Mouse (Mus musculus): ENCODE data around the gene Chd3.

Gene Chd3

GRCm38 (mm10) chr11:69410310-69411072 lies 41.3 kb upstream of the Chd3 start:
- 0 out of 2 replicates have a peak, but pooled peaks have one; percentile 14 for TF ChIP-seq GATA4 (IDR thresholded peaks at IDR 0.05; ENCODE audit: insufficient replicate concordance, low read length)

DNA sequence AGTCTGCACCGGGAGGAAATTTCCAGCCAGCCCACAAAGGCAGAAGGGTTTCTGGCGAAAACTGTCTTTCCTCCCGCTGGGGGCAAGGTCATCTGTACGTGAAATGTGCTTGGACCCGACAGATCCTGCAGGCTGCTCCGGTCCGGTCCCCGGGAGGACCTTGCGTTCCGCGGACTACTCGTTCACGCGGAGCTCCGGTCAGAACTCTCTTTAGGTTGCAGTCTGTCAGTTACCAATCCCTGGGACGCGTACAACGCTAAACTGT lies 40.8 kb upstream of the Chd3 start:
- no peak for TF ChIP-seq GATA4 (IDR thresholded peaks at IDR 0.05; ENCODE audit: insufficient replicate concordance, low read length)

GRCm38 (mm10) chr11:69409378-69410044 lies 40.3 kb upstream of the Chd3 start:
- TF ChIP-seq GATA4 (IDR thresholded peaks at IDR 0.05; ENCODE audit: insufficient replicate concordance, low read length): no peak

DNA sequence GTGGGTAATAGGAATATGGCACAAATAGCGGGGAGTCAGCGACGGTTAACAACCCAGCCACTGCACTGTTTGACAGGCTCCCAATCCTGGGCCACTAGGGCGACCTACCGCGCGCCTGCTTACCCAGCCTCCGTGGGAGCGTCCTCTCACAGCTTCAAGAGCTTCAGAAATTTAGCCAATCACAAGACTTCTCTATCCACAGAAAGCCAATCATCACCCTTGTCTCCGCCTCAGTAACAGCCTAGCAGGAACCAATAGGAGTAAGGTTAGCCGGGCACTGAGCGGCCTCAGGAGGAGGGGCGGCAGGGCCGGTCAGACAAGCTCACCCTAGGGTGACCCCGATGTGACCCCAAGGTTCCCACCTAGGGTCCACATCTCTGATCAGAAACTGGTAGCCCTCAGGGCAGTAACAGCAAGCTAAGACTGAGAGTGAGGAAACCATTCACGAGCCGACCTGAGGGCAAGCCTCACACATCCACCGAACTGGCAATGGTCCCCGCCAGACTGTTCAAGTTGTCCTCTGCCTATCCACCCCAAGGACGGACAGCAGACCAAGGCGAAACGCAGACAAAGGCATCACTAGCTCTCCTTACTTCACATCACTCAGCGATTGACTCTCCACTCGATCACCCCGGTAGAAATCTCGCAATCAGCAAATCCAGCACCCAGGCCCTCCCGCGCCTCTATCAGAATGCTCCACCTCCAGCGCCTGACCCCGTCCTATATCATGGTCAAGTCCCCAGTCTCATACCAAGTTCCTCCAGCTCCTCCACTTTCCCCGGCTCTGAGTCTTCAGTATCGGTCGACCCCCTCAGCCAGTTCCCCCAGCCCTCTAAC lies 39.6 kb upstream of the Chd3 start:
- TF ChIP-seq GATA4 (IDR thresholded peaks at IDR 0.05; ENCODE audit: insufficient replicate concordance, low read length): no peak

GRCm38 (mm10) chr11:69407724-69408004 lies 38.5 kb upstream of the Chd3 start:
- no peak for TF ChIP-seq GATA4 (IDR thresholded peaks at IDR 0.05; ENCODE audit: insufficient replicate concordance, low read length)

DNA sequence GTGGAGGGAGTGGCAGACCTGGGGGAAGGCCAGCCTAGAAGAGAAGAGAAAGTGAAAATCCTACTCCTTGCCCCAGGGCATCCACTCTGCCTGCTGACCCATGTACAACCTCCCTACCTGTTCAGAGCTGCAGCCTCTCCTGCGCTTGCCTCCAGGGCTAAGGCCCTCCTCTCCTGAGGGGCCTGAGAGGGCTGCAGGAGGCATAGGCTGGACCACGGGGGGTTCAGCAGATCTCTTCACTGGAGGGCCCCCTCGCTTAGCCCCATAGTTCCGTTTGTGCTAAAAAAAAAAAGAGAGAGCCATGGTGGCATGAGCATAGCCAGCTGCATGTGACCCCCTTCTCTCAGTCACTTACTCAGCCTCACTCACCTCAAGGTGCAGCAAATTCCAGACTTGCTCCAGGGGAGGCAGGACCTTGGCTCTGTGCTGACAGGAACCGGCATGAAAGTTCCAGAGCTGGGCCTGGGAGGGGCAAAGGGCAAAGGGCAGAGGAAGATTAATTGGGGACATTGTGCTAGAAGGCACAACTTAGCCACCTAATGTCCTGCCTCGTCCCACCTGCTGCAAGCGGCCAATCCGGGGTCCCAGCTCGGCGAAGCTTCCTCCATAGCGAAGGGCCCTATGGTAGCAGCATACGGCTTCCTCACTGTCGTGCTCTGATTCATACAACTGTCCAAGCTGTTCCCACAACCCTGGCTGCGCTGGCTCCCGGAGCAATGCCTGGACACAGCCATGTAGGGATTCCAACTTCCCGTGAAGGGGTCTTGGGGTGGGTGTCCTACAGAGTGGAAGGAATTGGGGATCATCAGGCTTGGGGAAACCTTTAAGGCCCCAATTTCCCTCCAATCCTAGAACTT lies 37.9 kb upstream of the Chd3 start:
- TF ChIP-seq GATA4 (IDR thresholded peaks at IDR 0.05; ENCODE audit: insufficient replicate concordance, low read length): no peak

- TF ChIP-seq GATA4 (IDR thresholded peaks at IDR 0.05; ENCODE audit: insufficient replicate concordance, low read length): no peak
These were observed 37.1 kb upstream of the Chd3 start for GRCm38 (mm10) chr11:69406282-69406681.

DNA sequence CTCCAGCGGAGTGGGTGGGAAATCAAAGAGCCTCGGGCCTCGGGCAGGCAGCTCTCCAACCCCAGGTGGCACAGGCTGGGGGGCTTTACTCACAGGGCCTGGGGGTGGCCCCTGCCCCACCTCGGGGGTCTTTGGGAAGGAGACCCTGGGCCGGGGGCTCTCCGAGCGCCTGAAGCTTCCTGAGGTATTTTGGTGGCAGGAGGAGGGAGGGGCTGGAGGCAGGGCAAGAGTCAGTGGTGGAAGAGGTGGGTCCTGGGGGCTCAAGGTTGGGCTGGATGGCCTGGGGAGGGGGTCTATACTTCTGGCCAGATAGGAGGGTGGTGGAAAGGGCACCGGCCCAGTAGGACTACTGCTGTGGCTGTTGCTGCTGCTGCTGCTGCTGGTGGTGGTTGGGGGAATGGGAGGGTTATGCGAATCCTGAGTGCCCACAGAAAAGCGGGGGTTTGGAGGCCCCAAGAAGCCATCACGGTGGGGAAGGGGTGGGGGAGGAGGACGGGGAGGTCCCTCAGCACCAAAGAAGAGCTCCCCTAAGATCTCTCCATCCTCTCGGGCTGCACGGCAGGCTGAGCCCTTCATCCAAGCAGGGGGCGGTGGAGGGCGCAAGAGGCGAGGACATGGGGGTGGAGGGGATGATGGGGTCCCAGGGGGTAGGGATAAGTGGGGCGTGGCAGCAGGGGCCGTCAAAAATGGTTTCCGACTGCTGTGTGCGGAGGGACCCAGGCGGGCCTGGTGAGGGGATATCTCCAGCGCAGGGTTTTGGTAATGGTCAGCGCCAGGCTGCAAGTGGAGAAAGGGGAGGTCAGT lies 36.4 kb upstream of the Chd3 start:
- no peak for TF ChIP-seq GATA4 (IDR thresholded peaks at IDR 0.05; ENCODE audit: insufficient replicate concordance, low read length)

DNA sequence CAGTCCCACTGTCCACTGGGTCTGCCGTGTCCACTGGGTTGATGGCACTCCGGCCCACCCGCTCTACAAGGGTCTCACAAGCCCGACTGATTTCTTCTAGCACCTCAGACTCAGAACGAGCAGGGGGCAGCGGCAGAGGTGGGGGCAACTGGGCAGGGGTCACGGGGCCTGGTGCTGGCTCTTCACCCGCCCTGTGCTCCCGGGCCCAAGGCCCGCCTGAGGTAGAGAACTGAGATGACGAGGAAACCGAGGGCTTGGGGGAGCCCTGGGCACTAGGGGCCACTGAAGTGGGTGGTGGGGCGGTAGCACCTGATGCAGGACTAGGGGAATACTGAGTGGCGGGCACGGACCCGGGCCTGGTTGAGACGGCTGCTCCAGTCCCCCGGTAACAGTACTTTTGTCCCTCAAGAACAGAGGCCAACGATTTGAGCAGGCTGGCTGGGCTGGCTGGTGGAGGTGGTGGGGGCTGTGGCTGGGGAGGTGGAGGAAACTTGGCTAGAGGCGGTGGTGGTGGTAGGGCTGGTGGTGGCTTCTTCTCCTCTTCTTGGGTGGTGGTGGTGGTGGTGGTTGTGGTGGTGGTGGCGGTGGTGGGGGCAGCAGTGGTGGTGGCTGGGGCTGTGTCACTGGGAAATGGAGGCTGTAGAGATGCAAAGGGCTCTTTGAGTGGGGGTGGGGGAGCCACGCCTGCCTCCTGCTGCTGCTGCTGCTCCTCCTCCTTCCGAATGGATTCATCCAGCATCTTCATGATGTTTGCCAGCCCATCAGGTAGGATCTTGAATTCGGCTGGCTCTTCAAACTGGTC lies 35.6 kb upstream of the Chd3 start:
- no peak for TF ChIP-seq GATA4 (IDR thresholded peaks at IDR 0.05; ENCODE audit: insufficient replicate concordance, low read length)

DNA sequence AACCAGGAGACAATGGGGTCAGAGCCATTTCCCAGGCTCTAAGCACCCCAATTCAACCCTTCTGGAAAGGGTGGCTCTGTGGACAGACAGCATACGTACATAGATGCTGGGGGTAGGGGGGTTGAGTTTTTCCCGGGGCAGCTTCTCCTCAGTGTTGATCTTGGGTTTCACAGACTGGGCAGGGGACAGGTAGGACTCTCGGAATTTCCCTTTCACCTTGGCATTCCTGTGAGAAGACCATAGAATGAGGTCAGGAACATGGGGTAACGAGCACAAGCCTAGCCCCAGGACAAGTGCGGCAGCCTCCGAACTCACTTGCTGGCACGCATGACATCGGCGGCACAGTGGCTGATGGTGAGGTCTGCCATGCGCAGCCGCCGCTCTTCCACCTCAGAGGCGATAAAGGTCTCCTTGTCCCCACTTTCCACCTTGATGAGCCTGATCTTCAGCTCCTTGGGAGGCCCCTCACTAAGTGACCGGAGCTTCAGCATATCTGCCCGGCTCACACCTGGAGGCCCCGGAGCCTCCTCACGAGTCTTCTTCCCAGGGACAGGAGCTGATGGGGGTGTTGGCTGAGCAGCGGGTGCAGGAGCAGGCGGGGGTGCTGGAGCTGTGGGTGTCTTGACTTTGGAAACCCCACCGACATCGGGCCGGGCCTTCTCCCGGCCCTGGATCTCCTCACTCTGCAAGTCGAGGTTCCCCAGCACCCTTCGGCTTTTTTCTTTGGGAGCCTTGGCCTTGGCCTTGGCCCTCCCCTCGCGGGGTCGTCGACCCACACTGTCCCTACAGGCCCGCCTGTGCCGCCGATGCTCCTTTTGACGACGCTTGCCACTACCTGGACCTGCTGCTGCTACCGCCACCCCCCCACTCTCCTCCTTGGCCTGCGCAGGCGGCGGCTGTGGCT lies 34.7 kb upstream of the Chd3 start:
- no peak for TF ChIP-seq GATA4 (IDR thresholded peaks at IDR 0.05; ENCODE audit: insufficient replicate concordance, low read length)

GRCm38 (mm10) chr11:69401987-69402386 lies 32.8 kb upstream of the Chd3 start:
- TF ChIP-seq GATA4 (IDR thresholded peaks at IDR 0.05; ENCODE audit: insufficient replicate concordance, low read length): no peak

GRCm38 (mm10) chr11:69401210-69401637 lies 32.0 kb upstream of the Chd3 start:
- no peak for TF ChIP-seq GATA4 (IDR thresholded peaks at IDR 0.05; ENCODE audit: insufficient replicate concordance, low read length)
